Mouse (Mus musculus) limb, embryonic 13.5 days (tissue): ENCODE data around the gene Opn1mw. TPM values are rescaled to one million over a fixed set of nuclear protein-coding genes. Genes with fewer than 3 reads are reported as not detected.
"Not testable (repeated sequence)": the region's sequence is repeated elsewhere in the genome, so short reads cannot be mapped to it uniquely, and the experiment has no call there.

Source experiments
- ATAC-seq: fragments of 200-750 bp; cut with Nextera tagmentation; 2 replicates; pipeline ENCODE4 v1.8.0; 2017; ENCODE audit warnings: low read depth, moderate number of reproducible peaks, moderate TSS enrichment; ENCODE audit not compliant: low FRiP score
- H3K27ac ChIP-seq: fragments of 300-500 bp; sonication (generic); 2 replicates; pipeline ENCODE4 v1.5.1; 2015; ENCODE audit warnings: inconsistent platforms, mild to moderate bottlenecking, moderate library complexity
- H3K27me3 ChIP-seq: fragments of 300-500 bp; sonication (generic); 2 replicates; pipeline ENCODE4 v1.6.1; 2015; ENCODE audit warnings: mild to moderate bottlenecking, inconsistent platforms
- H3K36me3 ChIP-seq: fragments of 300-500 bp; sonication (generic); 2 replicates; pipeline ENCODE4 v1.6.1; 2015; ENCODE audit warnings: inconsistent platforms, mild to moderate bottlenecking, moderate library complexity
- H3K4me1 ChIP-seq: fragments of 300-500 bp; sonication (generic); 2 replicates; pipeline ENCODE4 v1.6.1; 2015; ENCODE audit warnings: inconsistent platforms
- H3K4me2 ChIP-seq: fragments of 300-500 bp; sonication (generic); replicated peaks from 2 replicates; pipeline ENCODE4 v1.6.1; 2015; ENCODE audit warnings: inconsistent platforms, mild to moderate bottlenecking, moderate library complexity
- H3K4me3 ChIP-seq: fragments of 300-500 bp; sonication (generic); 2 replicates; pipeline ENCODE4 v1.5.1; 2015; ENCODE audit warnings: moderate library complexity, mild to moderate bottlenecking, inconsistent platforms
- H3K9ac ChIP-seq: fragments of 300-500 bp; sonication (generic); 2 replicates; pipeline ENCODE4 v1.6.1; 2015; ENCODE audit warnings: mild to moderate bottlenecking, inconsistent platforms
- H3K9me3 ChIP-seq: fragments of 300-500 bp; sonication (generic); 2 replicates; pipeline ENCODE4 v1.6.1; 2016; ENCODE audit warnings: inconsistent platforms
- WGBS: fragments of 180-500 bp; shearing (Covaris S2); methylation state at CpG from one replicate; pipeline ENCODE4 v1.1.7; 2015; 5-methylcytosine and 5-hydroxymethylcytosine counted together
- polyA plus RNA-seq: library from polyadenylated mRNA; unstranded; fragments of >200 nt; fragmentation: Nextera tagmentation; extraction: Ambion mirVana; gene quantifications from 2 replicates; pipeline ENCODE4 v1.2.1, GENCODE M21; 2015

Gene Opn1mw
- polyA plus RNA-seq, result not detected in 2 replicates

GRCm38 (mm10) chrX:74127164-74127563, at the start of gene Opn1mw:
TSS of gene Opn1mw (plus strand) at chrX:74127464.
- H3K9me3 ChIP-seq, result no peaks in the 10 kb centered on the region
- H3K27ac ChIP-seq, result no peak within 1 kb of the TSS
- no peaks in the 10 kb centered on the region for H3K36me3 ChIP-seq
- no peak within 1 kb of the TSS for H3K4me3 ChIP-seq
- H3K4me1 ChIP-seq, result no peaks in the 10 kb centered on the region
- ATAC-seq, result no peak
- H3K27me3 ChIP-seq, result peaks cover 22% of the 10 kb centered on the region; the same call in 1 of the 2 replicates
- no peak within 1 kb of the TSS for H3K4me2 ChIP-seq
- no peak within 1 kb of the TSS for H3K9ac ChIP-seq

DNA sequence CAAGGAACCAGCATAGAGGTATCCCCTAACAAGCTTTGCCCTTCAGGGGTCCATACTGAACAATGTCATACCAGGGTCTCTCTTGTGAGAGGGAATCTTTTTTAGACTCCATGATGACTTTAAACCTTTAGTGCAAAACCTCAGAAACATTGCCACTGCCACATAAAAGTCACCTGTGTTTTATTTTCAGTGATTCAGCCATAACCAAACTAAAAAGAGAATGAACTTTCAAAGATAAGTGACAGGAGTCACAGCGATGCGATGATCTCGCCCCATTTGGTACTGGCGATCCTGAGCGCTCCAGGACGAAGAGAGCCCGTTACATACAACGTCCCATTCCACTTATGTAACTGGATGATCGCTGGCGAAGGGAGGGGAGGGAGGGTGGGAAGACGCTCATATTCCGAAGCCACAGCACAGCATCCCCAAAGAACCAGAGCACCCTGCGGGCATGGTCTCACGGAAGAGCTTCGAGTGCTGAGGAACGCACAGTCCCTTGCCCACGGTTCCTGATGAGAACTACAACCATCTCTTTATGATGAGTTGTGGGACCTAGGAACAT, 42.9 kb upstream of the Opn1mw start:
- Histone ChIP-seq H3K4me3 (peak overlapping the region; percentile 59), H3K36me3 (no peaks in the 10 kb centered on the region), H3K9me3 (no peaks in the 10 kb centered on the region), H3K9ac (peak overlapping the region; percentile 77), H3K27me3 (peaks cover 15% of the 10 kb centered on the region; the same call in 1 of the 2 replicates), H3K4me2 (peak overlapping the region; percentile 64), H3K4me1 (peaks cover 11% of the 10 kb centered on the region; the same call in 1 of the 2 replicates), H3K27ac (peak overlapping the region; percentile 93; the same call in 1 of the 2 replicates)
- WGBS, result 18% methylated on average over 17 of the region's 17 CpGs
- no peak for ATAC-seq

- Histone ChIP-seq H3K27ac (peak overlapping the region; percentile 93), H3K27me3 (peaks cover 15% of the 10 kb centered on the region; the same call in 1 of the 2 replicates), H3K4me2 (peak overlapping the region; percentile 64), H3K4me3 (peak overlapping the region; percentile 59), H3K36me3 (no peaks in the 10 kb centered on the region), H3K9ac (peak overlapping the region; percentile 77), H3K9me3 (no peaks in the 10 kb centered on the region), H3K4me1 (peaks cover 11% of the 10 kb centered on the region; the same call in 1 of the 2 replicates)
- WGBS, result 10% methylated on average over 38 of the region's 56 CpGs
- peak; percentile 70 for ATAC-seq
Observed at GRCm38 (mm10) chrX:74084946-74085498, 42.2 kb upstream of the Opn1mw start.

GRCm38 (mm10) chrX:74085601-74086038, 41.6 kb upstream of the Opn1mw start:
- H3K9me3 ChIP-seq, result no peaks in the 10 kb centered on the region
- ATAC-seq, result peak; percentile 99
- peak overlapping the region; percentile 93 for H3K27ac ChIP-seq
- peaks cover 11% of the 10 kb centered on the region; the same call in 1 of the 2 replicates for H3K4me1 ChIP-seq
- 10% methylated on average over 21 of the region's 27 CpGs for WGBS
- H3K27me3 ChIP-seq, result peaks cover 15% of the 10 kb centered on the region; the same call in 1 of the 2 replicates
- H3K36me3 ChIP-seq, result no peaks in the 10 kb centered on the region
- peak overlapping the region; percentile 59 for H3K4me3 ChIP-seq
- H3K9ac ChIP-seq, result peak overlapping the region; percentile 77
- H3K4me2 ChIP-seq, result peak overlapping the region; percentile 54

DNA sequence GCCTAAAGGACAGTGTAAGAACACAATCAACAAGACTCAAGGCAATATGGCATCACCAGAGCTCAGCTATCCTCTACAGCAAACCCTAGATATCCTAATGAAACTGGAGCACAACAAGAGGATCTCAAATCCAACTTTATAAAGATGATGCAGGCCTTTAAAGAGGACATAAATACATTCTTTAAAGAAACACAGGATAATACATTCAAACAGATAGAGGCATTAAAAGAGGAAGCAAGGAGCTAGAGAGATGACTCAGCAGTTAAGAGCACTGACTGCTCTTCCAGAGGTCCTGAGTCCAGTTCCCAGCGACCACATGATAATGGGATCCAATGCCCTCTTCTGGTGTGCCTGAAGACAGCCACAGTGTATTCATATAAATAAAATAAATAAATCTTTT, 32.1 kb upstream of the Opn1mw start:
- Histone ChIP-seq H3K36me3 (no peaks in the 10 kb centered on the region), H3K9me3 (no peaks in the 10 kb centered on the region), H3K4me2 (no peak overlapping the region), H3K27ac (no peak overlapping the region), H3K4me1 (no peaks in the 10 kb centered on the region), H3K9ac (no peak overlapping the region), H3K4me3 (no peak overlapping the region), H3K27me3 (peaks cover 3% of the 10 kb centered on the region)
- 68% methylated on average over 1 of the region's 1 CpGs for WGBS
- ATAC-seq, result no peak

DNA sequence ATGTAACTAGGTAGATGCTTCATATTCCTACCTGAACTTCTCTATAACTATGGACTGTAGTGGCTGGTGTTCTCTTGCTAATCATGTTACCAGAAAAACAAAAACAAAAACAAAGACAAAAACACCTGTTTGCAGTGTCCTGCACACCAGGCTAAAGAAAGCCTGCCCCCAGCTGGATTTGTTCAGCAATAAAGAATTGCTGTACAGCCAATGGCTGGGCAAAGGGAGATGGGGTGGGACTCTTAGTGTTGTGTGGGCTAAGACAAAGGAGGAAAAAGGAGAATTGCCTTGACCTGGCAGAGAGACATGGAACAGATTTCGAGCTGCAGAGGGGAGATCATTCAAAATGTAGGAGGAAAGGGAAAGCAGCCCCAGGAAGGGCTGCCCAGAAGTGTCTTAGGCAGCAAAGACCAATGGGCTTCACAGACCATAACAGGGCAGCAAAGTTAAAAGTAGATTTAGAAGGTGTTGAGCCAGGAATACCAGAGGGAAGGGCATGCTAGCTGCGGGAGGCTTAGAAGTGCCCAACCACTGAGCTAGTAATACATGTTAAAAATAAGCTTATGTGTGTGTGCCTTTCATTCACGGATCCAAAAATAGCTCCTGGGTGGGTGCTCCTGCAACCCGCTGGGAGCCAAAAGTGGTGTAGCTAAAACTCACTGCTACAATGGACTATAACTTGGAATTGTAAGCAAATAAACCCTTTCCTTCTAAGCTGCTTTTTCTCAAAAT, 23.6 kb upstream of the Opn1mw start:
- Histone ChIP-seq H3K4me2 (no peak overlapping the region), H3K4me1 (no peaks in the 10 kb centered on the region), H3K27me3 (peaks cover 11% of the 10 kb centered on the region; the same call in 1 of the 2 replicates), H3K9me3 (no peaks in the 10 kb centered on the region), H3K27ac (no peak overlapping the region), H3K9ac (no peak overlapping the region), H3K36me3 (no peaks in the 10 kb centered on the region), H3K4me3 (no peak overlapping the region)
- no peak for ATAC-seq
- 56% methylated on average over 4 of the region's 4 CpGs for WGBS

- Histone ChIP-seq H3K4me3 (no peak overlapping the region), H3K36me3 (no peaks in the 10 kb centered on the region), H3K9me3 (no peaks in the 10 kb centered on the region), H3K27ac (no peak overlapping the region), H3K4me2 (no peak overlapping the region), H3K4me1 (no peaks in the 10 kb centered on the region), H3K27me3 (peaks cover 15% of the 10 kb centered on the region; the same call in 1 of the 2 replicates), H3K9ac (no peak overlapping the region)
- WGBS, result 48% methylated on average over 2 of the region's 2 CpGs
- ATAC-seq, result no peak
Observed at GRCm38 (mm10) chrX:74105916-74106315, 21.3 kb upstream of the Opn1mw start.

- H3K4me2 ChIP-seq, result no peak overlapping the region
- H3K27me3 ChIP-seq, result peaks cover 8% of the 10 kb centered on the region; the same call in 1 of the 2 replicates
- no peak overlapping the region for H3K27ac ChIP-seq
- no peak overlapping the region for H3K4me3 ChIP-seq
- 50% methylated on average over 3 of the region's 3 CpGs for WGBS
- no peak overlapping the region for H3K9ac ChIP-seq
- no peaks in the 10 kb centered on the region for H3K36me3 ChIP-seq
- ATAC-seq, result no peak
- H3K4me1 ChIP-seq, result no peaks in the 10 kb centered on the region
- H3K9me3 ChIP-seq, result no peaks in the 10 kb centered on the region
Observed at GRCm38 (mm10) chrX:74108747-74109146, 18.5 kb upstream of the Opn1mw start.

- no peak overlapping the region for H3K4me3 ChIP-seq
- no peaks in the 10 kb centered on the region for H3K9me3 ChIP-seq
- no peaks in the 10 kb centered on the region for H3K4me1 ChIP-seq
- ATAC-seq, result no peak
- peaks cover 4% of the 10 kb centered on the region; the same call in 1 of the 2 replicates for H3K27me3 ChIP-seq
- H3K36me3 ChIP-seq, result no peaks in the 10 kb centered on the region
- H3K9ac ChIP-seq, result no peak overlapping the region
- no peak overlapping the region for H3K4me2 ChIP-seq
- no peak overlapping the region for H3K27ac ChIP-seq
Observed at GRCm38 (mm10) chrX:74114036-74114435, 13.2 kb upstream of the Opn1mw start.

GRCm38 (mm10) chrX:74115511-74115910, 11.8 kb upstream of the Opn1mw start:
- no peaks in the 10 kb centered on the region; the same call in 1 of the 2 replicates for H3K27me3 ChIP-seq
- H3K27ac ChIP-seq, result no peak overlapping the region
- peak overlapping the region; percentile 25 for H3K4me3 ChIP-seq
- peak overlapping the region; percentile 53 for H3K4me2 ChIP-seq
- no peak for ATAC-seq
- peak overlapping the region; percentile 48; the same call in 1 of the 2 replicates for H3K9ac ChIP-seq
- 18% methylated on average over 10 of the region's 10 CpGs for WGBS
- no peaks in the 10 kb centered on the region for H3K9me3 ChIP-seq
- H3K36me3 ChIP-seq, result no peaks in the 10 kb centered on the region
- H3K4me1 ChIP-seq, result no peaks in the 10 kb centered on the region

DNA sequence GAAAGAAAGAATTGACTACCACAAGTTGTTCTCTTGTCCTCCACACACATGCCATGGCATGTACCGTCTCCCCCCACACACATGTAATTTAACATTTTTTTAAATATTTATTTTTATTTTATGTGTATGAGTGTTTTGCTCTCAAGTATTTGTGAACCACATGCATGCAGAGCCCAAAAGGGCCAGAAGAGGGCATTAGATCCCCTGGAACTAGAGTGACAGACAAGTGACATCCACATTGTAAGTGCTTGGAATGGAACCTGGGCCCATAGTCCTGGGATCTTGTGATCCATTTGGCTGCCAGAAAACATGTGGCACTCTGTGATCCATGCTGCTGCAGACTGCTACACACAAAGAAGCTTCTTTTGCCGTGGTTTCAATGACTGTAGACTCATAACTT, 2.3 kb upstream of the Opn1mw start:
- H3K9me3 ChIP-seq, result no peaks in the 10 kb centered on the region
- no peak overlapping the region for H3K4me3 ChIP-seq
- no peaks in the 10 kb centered on the region for H3K36me3 ChIP-seq
- no peaks in the 10 kb centered on the region for H3K4me1 ChIP-seq
- ATAC-seq, result no peak
- H3K9ac ChIP-seq, result no peak overlapping the region
- H3K4me2 ChIP-seq, result no peak overlapping the region
- peaks cover 22% of the 10 kb centered on the region; the same call in 1 of the 2 replicates for H3K27me3 ChIP-seq
- 56% methylated on average over 2 of the region's 2 CpGs for WGBS
- H3K27ac ChIP-seq, result no peak overlapping the region

- not testable (repeated sequence) for H3K4me1 ChIP-seq, ATAC-seq, H3K27ac ChIP-seq, H3K9ac ChIP-seq, H3K4me3 ChIP-seq, H3K9me3 ChIP-seq, H3K4me2 ChIP-seq, H3K36me3 ChIP-seq
- 35% methylated on average over 1 of the region's 1 CpGs for WGBS
- peaks cover 21% of the 10 kb centered on the region; the same call in 1 of the 2 replicates for H3K27me3 ChIP-seq
Observed at GRCm38 (mm10) chrX:74135263-74135662, 8.0 kb downstream of the Opn1mw start, which contains the start of gene Mecp2. TSS of gene Mecp2 (minus strand) at chrX:74135363.
